Mouse (Mus musculus) lung, embryonic 16.5 days (tissue): ENCODE measurements around the gene Ssbp2. TPM values are rescaled to one million over a fixed set of nuclear protein-coding genes. Genes with fewer than 3 reads are reported as not detected.
A peak's percentile ranks its signal among the peaks of the same experiment; 100 is the strongest.

ENCODE experiments used
- ATAC-seq: fragments of 200-750 bp; cut with Nextera tagmentation; 2 replicates; pipeline ENCODE4 v1.8.0; 2017; ENCODE audit warnings: low read depth, mild to moderate bottlenecking, moderate library complexity
- H3K27ac ChIP-seq: fragments of 300-500 bp; sonication (generic); 2 replicates; pipeline ENCODE4 v1.5.1; 2014; ENCODE audit warnings: mild to moderate bottlenecking, control low read depth, low read length
- H3K27me3 ChIP-seq: fragments of 300-500 bp; sonication (generic); 2 replicates; pipeline ENCODE4 v1.6.1; 2014; ENCODE audit warnings: low read depth, low read length, mixed read lengths; ENCODE audit not compliant: control insufficient read depth, insufficient read depth
- H3K36me3 ChIP-seq: fragments of 300-500 bp; sonication (generic); 2 replicates; pipeline ENCODE4 v1.6.1; 2014; ENCODE audit warnings: low read length; ENCODE audit not compliant: control insufficient read depth, insufficient read depth
- H3K4me1 ChIP-seq: fragments of 300-500 bp; sonication (generic); replicated peaks from 2 replicates; pipeline ENCODE4 v1.6.1; 2014; ENCODE audit warnings: low read length, mixed read lengths; ENCODE audit not compliant: control insufficient read depth, insufficient read depth
- H3K4me2 ChIP-seq: fragments of 300-500 bp; sonication (generic); 2 replicates; pipeline ENCODE4 v1.6.1; 2014; ENCODE audit warnings: low read depth, low read length, control low read depth
- H3K4me3 ChIP-seq: fragments of 300-500 bp; sonication (generic); 2 replicates; pipeline ENCODE4 v1.5.1; 2014; ENCODE audit warnings: mild to moderate bottlenecking, low read length, control low read depth
- H3K9ac ChIP-seq: fragments of 300-500 bp; sonication (generic); 2 replicates; pipeline ENCODE4 v1.6.1; 2014; ENCODE audit warnings: low read length, control low read depth
- H3K9me3 ChIP-seq: fragments of 300-500 bp; sonication (generic); 2 replicates; pipeline ENCODE4 v1.6.1; 2016; ENCODE audit warnings: low read length; ENCODE audit not compliant: control insufficient read depth
- whole genome bisulfite sequencing: fragments of 180-500 bp; shearing (Covaris S2); extraction: QIAGEN DNeasy Blood & Tissue Kit; methylation state at CpG from one replicate; pipeline ENCODE4 v1.1.7; 2014; 5-methylcytosine and 5-hydroxymethylcytosine counted together
- polyA plus RNA-seq: library from polyadenylated mRNA; unstranded; fragments of >200 nt; fragmentation: Nextera tagmentation; extraction: Ambion mirVana; gene quantifications from 2 replicates; pipeline ENCODE4 v1.2.1, GENCODE M21; 2015

The Ssbp2 gene
- polyA plus RNA-seq, 1 experiment from 2014 or later: 98.6 TPM

- no peaks in the 10 kb centered on the region for H3K27me3 ChIP-seq
- H3K9me3 ChIP-seq: no peaks in the 10 kb centered on the region
- 38% methylated on average over 5 of the region's 5 CpGs for WGBS
- H3K4me1 ChIP-seq: no peaks in the 10 kb centered on the region
- no peak overlapping the region for H3K4me3 ChIP-seq
- ATAC-seq: no peak
- H3K4me2 ChIP-seq: no peak overlapping the region
- no peak overlapping the region for H3K27ac ChIP-seq
- no peaks in the 10 kb centered on the region for H3K36me3 ChIP-seq
- no peak overlapping the region for H3K9ac ChIP-seq
These were observed 201.1 kb downstream of the Ssbp2 start for GRCm38 (mm10) chr13:91661068-91661795.

- ATAC-seq: no peak
- H3K4me2 ChIP-seq: no peak overlapping the region
- H3K4me3 ChIP-seq: no peak overlapping the region
- 72% methylated on average over 2 of the region's 2 CpGs for WGBS
- H3K36me3 ChIP-seq: no peaks in the 10 kb centered on the region
- no peaks in the 10 kb centered on the region for H3K4me1 ChIP-seq
- H3K9ac ChIP-seq: no peak overlapping the region
- no peaks in the 10 kb centered on the region for H3K9me3 ChIP-seq
- H3K27me3 ChIP-seq: no peaks in the 10 kb centered on the region
- H3K27ac ChIP-seq: no peak overlapping the region
These were observed 202.7 kb downstream of the Ssbp2 start for GRCm38 (mm10) chr13:91662751-91663150.

GRCm38 (mm10) chr13:91673241-91673640 is 213.2 kb downstream of the Ssbp2 start:
- no peak overlapping the region for H3K4me2 ChIP-seq
- H3K27me3 ChIP-seq: no peaks in the 10 kb centered on the region
- no peak for ATAC-seq
- H3K9ac ChIP-seq: no peak overlapping the region
- H3K4me1 ChIP-seq: no peaks in the 10 kb centered on the region
- H3K4me3 ChIP-seq: no peak overlapping the region
- no peaks in the 10 kb centered on the region; the same call in 1 of the 2 replicates for H3K36me3 ChIP-seq
- H3K9me3 ChIP-seq: no peaks in the 10 kb centered on the region
- H3K27ac ChIP-seq: no peak overlapping the region
- 62% methylated on average over 3 of the region's 3 CpGs for WGBS

- H3K27me3 ChIP-seq: no peaks in the 10 kb centered on the region
These were observed 220.8 kb downstream of the Ssbp2 start for GRCm38 (mm10) chr13:91680764-91681437.

GRCm38 (mm10) chr13:91681474-91681873 is 221.4 kb downstream of the Ssbp2 start:
- H3K27ac ChIP-seq: no peak overlapping the region
- H3K4me1 ChIP-seq: no peaks in the 10 kb centered on the region
- no peaks in the 10 kb centered on the region for H3K9me3 ChIP-seq
- no peak overlapping the region for H3K9ac ChIP-seq
- no peak overlapping the region for H3K4me3 ChIP-seq
- H3K4me2 ChIP-seq: no peak overlapping the region
- WGBS: 88% methylated on average over 3 of the region's 3 CpGs
- no peak for ATAC-seq
- peaks cover 4% of the 10 kb centered on the region; the same call in 1 of the 2 replicates for H3K36me3 ChIP-seq
- H3K27me3 ChIP-seq: no peaks in the 10 kb centered on the region

More at GRCm38 (mm10) chr13:91680764-91681437, 220.8 kb downstream of the Ssbp2 start:
- no peaks in the 10 kb centered on the region for H3K4me1 ChIP-seq
- H3K4me3 ChIP-seq: no peak overlapping the region
- peaks cover 4% of the 10 kb centered on the region; the same call in 1 of the 2 replicates for H3K36me3 ChIP-seq
- no peak for ATAC-seq
- H3K27ac ChIP-seq: no peak overlapping the region
- WGBS: 82% methylated on average over 8 of the region's 8 CpGs
- H3K9me3 ChIP-seq: no peaks in the 10 kb centered on the region
- no peak overlapping the region for H3K9ac ChIP-seq
- no peak overlapping the region for H3K4me2 ChIP-seq

- no peaks in the 10 kb centered on the region for H3K27me3 ChIP-seq
These were observed 230.0 kb downstream of the Ssbp2 start for GRCm38 (mm10) chr13:91690118-91690517.

GRCm38 (mm10) chr13:91693615-91694014 is 233.5 kb downstream of the Ssbp2 start:
- peak; percentile 57; the same call in 1 of the 2 replicates for ATAC-seq
- Histone ChIP-seq H3K9ac (no peak overlapping the region), H3K4me1 (peaks cover 4% of the 10 kb centered on the region), H3K36me3 (no peaks in the 10 kb centered on the region), H3K4me2 (no peak overlapping the region), H3K9me3 (no peaks in the 10 kb centered on the region), H3K27ac (no peak overlapping the region), H3K27me3 (no peaks in the 10 kb centered on the region), H3K4me3 (no peak overlapping the region)
- WGBS: 34% methylated on average over 7 of the region's 7 CpGs

More at GRCm38 (mm10) chr13:91690118-91690517, 230.0 kb downstream of the Ssbp2 start:
- Histone ChIP-seq H3K9ac (no peak overlapping the region), H3K4me1 (no peaks in the 10 kb centered on the region; the same call in 1 of the 2 replicates), H3K4me3 (no peak overlapping the region), H3K9me3 (no peaks in the 10 kb centered on the region), H3K27ac (no peak overlapping the region), H3K4me2 (no peak overlapping the region), H3K36me3 (no peaks in the 10 kb centered on the region; the same call in 1 of the 2 replicates)
- no peak for ATAC-seq
- 81% methylated on average over 5 of the region's 5 CpGs for WGBS

- Histone ChIP-seq H3K4me3 (no peak overlapping the region), H3K4me1 (peaks cover 4% of the 10 kb centered on the region), H3K4me2 (no peak overlapping the region), H3K36me3 (no peaks in the 10 kb centered on the region), H3K27ac (no peak overlapping the region), H3K9me3 (no peaks in the 10 kb centered on the region), H3K27me3 (no peaks in the 10 kb centered on the region), H3K9ac (no peak overlapping the region)
- WGBS: 74% methylated on average over 2 of the region's 2 CpGs
- ATAC-seq: no peak
These were observed 235.3 kb downstream of the Ssbp2 start for GRCm38 (mm10) chr13:91695406-91695805.

GRCm38 (mm10) chr13:91696109-91696645 is 236.1 kb downstream of the Ssbp2 start:
- Histone ChIP-seq H3K9me3 (no peaks in the 10 kb centered on the region), H3K27ac (no peak overlapping the region), H3K9ac (no peak overlapping the region), H3K36me3 (no peaks in the 10 kb centered on the region), H3K27me3 (no peaks in the 10 kb centered on the region), H3K4me3 (no peak overlapping the region), H3K4me1 (peaks cover 4% of the 10 kb centered on the region), H3K4me2 (no peak overlapping the region)
- 32% methylated on average over 2 of the region's 2 CpGs for WGBS
- ATAC-seq: peak; percentile 57
